Mouse (Mus musculus): ENCODE data around the gene Ubl4b.

GRCm38 (mm10) chr3:107545716-107546412 lies 9.0 kb downstream of the Ubl4b start:
- TF ChIP-seq POLR2A (IDR thresholded peaks at IDR 0.05; ENCODE audit: borderline replicate concordance, low read depth, low read length): no peak
- TF ChIP-seq CTCF (IDR thresholded peaks at IDR 0.05; ENCODE audit: low read depth, low read length): no peak
